Mouse (Mus musculus): ENCODE results near the gene Exoc6b. TPM values are rescaled to one million over a fixed set of nuclear protein-coding genes. Genes with fewer than 3 reads are reported as not detected.

Gene Exoc6b
- polyA plus RNA-seq, 1 experiment from 2014 or later = 63.9 TPM

DNA sequence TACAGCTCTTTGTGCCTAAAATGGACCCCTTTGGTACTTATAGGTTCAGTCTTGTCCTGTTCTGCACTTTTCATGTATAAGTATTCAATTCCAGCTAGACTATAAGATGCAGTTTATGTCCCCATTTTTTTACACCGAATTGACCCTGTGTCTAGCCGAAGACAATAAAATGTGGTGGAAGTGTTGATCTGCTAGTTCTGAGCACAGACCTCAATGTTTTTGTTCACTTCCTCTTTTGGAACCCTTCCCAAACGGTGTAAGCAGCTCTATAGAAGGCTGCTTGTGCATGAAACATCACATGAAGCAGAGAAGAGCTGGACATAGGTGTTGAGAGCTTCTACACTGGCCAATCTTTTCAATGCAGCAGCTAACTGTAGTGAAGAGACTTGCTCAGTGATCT, 327.1 kb downstream of the Exoc6b start:
- no peak overlapping the region for H3K4me2 ChIP-seq (ENCODE audit: low read depth, low read length)
- no peaks in the 10 kb centered on the region for H3K36me3 ChIP-seq (ENCODE audit: control insufficient read depth, insufficient read depth, low read length)
- no peak for ATAC-seq (ENCODE audit: low read depth)
- H3K4me3 ChIP-seq (ENCODE audit: low read depth, low read length) = no peak overlapping the region
- WGBS = 78% methylated on average over 3 of the region's 3 CpGs
- no peak overlapping the region for H3K27ac ChIP-seq (ENCODE audit: low read depth, low read length)
- H3K27me3 ChIP-seq (ENCODE audit: control insufficient read depth, insufficient read depth, low read length) = no peaks in the 10 kb centered on the region
- no peaks in the 10 kb centered on the region for H3K9me3 ChIP-seq (ENCODE audit: control insufficient read depth, low read length)
- H3K9ac ChIP-seq (replicated peaks; ENCODE audit: low read depth, low read length) = no peak overlapping the region
- no peaks in the 10 kb centered on the region for H3K4me1 ChIP-seq (ENCODE audit: control insufficient read depth, insufficient read depth, low read length)

DNA sequence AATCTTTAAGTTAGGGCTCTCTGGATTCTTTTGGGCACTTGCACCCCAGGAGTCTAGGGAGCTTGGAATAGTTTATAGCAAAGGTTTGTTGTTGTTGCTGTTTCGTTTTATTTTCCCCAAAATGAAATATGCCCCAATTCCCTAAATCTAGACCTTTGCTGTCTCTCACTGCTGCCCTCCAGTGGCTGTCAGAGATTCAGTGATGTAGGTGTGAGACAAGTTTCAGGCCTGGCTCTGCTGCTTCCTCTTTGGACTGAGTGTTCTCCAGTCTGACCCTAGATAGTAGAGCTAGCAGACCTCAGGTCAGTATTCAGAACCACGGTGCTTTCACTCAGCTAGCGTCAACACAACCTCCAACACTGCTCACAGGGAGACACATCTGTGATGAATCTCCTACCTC, 332.4 kb downstream of the Exoc6b start:
- no peak for ATAC-seq (ENCODE audit: low read depth)
- H3K9me3 ChIP-seq (ENCODE audit: control insufficient read depth, low read length) = no peaks in the 10 kb centered on the region
- no peak overlapping the region for H3K9ac ChIP-seq (replicated peaks; ENCODE audit: low read depth, low read length)
- 58% methylated on average over 3 of the region's 3 CpGs for WGBS
- H3K4me3 ChIP-seq (ENCODE audit: low read depth, low read length) = no peak overlapping the region
- H3K4me2 ChIP-seq (ENCODE audit: low read depth, low read length) = no peak overlapping the region
- no peaks in the 10 kb centered on the region for H3K36me3 ChIP-seq (ENCODE audit: control insufficient read depth, insufficient read depth, low read length)
- no peaks in the 10 kb centered on the region for H3K27me3 ChIP-seq (ENCODE audit: control insufficient read depth, insufficient read depth, low read length)
- H3K27ac ChIP-seq (ENCODE audit: low read depth, low read length) = no peak overlapping the region
- no peaks in the 10 kb centered on the region for H3K4me1 ChIP-seq (ENCODE audit: control insufficient read depth, insufficient read depth, low read length)

DNA sequence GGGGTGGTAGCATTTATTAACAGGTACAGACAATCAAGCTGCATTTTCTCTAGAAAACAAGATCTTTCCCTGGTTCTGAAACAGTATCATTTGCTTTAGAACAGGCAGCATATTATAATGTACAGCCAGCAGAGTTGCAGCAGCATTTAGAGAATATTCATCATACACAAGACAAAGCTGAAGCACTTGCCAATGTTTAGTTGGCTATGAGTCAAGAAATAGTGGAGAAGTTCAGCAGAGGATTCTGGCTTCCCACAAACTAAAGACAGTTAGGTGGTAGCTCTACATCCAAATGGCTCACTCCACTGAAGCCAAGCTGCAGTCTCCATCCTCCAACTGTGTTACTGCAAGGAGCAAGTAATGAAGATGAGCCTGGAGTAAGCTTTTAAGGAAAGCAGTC, 342.4 kb downstream of the Exoc6b start:
- H3K4me2 ChIP-seq (ENCODE audit: low read depth, low read length) = no peak overlapping the region
- no peaks in the 10 kb centered on the region for H3K4me1 ChIP-seq (ENCODE audit: control insufficient read depth, insufficient read depth, low read length)
- no peak overlapping the region for H3K4me3 ChIP-seq (ENCODE audit: low read depth, low read length)
- H3K9me3 ChIP-seq (ENCODE audit: control insufficient read depth, low read length) = no peaks in the 10 kb centered on the region
- no peaks in the 10 kb centered on the region for H3K27me3 ChIP-seq (ENCODE audit: control insufficient read depth, insufficient read depth, low read length)
- no peak for ATAC-seq (ENCODE audit: low read depth)
- H3K9ac ChIP-seq (replicated peaks; ENCODE audit: low read depth, low read length) = no peak overlapping the region
- no peak overlapping the region for H3K27ac ChIP-seq (ENCODE audit: low read depth, low read length)
- no peaks in the 10 kb centered on the region for H3K36me3 ChIP-seq (ENCODE audit: control insufficient read depth, insufficient read depth, low read length)

DNA sequence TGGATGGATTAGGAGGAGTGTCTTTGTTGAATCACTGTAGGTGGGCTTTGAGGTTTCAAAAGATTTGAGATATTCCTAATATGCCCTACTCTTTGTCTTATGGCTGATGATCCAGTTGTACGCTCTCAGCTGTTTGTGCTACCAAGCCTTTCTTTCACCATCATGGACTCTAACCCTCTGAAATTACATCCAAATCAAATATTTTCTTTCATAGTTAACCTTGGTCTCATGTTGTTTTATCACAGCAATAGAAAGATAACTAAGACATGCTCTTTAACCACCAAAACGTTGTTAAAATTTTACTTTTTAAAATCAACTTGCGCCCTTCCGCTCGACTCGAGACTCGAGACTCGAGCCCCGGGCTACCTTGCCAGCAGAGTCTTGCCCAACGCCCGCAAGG, 356.1 kb downstream of the Exoc6b start:
- Histone ChIP-seq H3K4me2 (ENCODE audit: low read depth, low read length) (no peak overlapping the region), H3K9ac (replicated peaks; ENCODE audit: low read depth, low read length) (no peak overlapping the region), H3K27me3 (ENCODE audit: control insufficient read depth, insufficient read depth, low read length) (no peaks in the 10 kb centered on the region), H3K4me3 (ENCODE audit: low read depth, low read length) (no peak overlapping the region), H3K9me3 (ENCODE audit: control insufficient read depth, low read length) (no peaks in the 10 kb centered on the region), H3K27ac (ENCODE audit: low read depth, low read length) (no peak overlapping the region), H3K4me1 (ENCODE audit: control insufficient read depth, insufficient read depth, low read length) (no peaks in the 10 kb centered on the region), H3K36me3 (ENCODE audit: control insufficient read depth, insufficient read depth, low read length) (no peaks in the 10 kb centered on the region)
- no peak for ATAC-seq (ENCODE audit: low read depth)
- WGBS = 87% methylated on average over 11 of the region's 11 CpGs

DNA sequence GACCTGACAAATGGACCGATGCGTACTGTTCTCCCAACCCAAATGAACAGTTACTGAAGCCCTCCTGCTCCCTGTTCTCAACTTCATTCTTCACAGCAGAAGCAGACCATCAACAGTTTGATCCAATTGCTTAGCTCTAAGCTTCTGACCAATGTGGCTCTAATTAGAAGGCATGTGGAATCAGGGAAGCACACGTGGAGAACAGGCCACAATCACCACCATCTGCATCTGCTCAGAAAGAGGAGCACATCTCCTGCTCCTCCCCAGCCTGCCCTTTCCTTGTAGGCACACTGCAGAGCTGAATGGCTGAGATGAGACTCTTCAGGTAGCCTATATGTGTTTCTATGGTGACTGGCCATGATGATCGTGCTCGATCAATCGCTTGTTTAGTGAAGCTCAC, 358.5 kb downstream of the Exoc6b start:
- ATAC-seq (ENCODE audit: low read depth) = no peak
- no peaks in the 10 kb centered on the region for H3K9me3 ChIP-seq (ENCODE audit: control insufficient read depth, low read length)
- WGBS = 87% methylated on average over 6 of the region's 6 CpGs

DNA sequence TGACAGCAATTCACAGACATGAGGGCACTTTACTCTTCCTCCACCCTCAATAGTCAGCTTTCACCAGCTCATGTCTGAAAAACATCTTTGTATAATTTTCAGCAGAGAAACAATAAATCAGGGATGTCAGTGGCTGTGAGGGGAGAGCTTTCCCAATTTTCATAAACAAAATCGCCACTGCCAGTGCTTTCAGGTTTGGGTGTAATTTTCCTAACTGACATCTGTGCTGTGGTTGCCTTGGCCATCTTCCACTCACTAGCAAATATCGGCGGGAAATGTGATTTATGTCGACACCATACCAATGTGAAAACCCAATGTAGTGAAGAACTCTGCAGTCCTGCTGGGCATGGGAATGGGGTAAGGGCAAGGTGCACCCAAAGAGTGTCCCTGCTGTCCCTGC, 360.7 kb downstream of the Exoc6b start:
- Histone ChIP-seq H3K9ac (replicated peaks; ENCODE audit: low read depth, low read length) (no peak overlapping the region), H3K4me2 (ENCODE audit: low read depth, low read length) (no peak overlapping the region), H3K36me3 (ENCODE audit: control insufficient read depth, insufficient read depth, low read length) (no peaks in the 10 kb centered on the region), H3K4me1 (ENCODE audit: control insufficient read depth, insufficient read depth, low read length) (no peaks in the 10 kb centered on the region), H3K4me3 (ENCODE audit: low read depth, low read length) (no peak overlapping the region), H3K27me3 (ENCODE audit: control insufficient read depth, insufficient read depth, low read length) (no peaks in the 10 kb centered on the region), H3K9me3 (ENCODE audit: control insufficient read depth, low read length) (no peaks in the 10 kb centered on the region), H3K27ac (ENCODE audit: low read depth, low read length) (no peak overlapping the region)
- WGBS = 62% methylated on average over 4 of the region's 4 CpGs
- no peak for ATAC-seq (ENCODE audit: low read depth)

More for the DNA sequence above, 358.5 kb downstream of the Exoc6b start:
- H3K4me3 ChIP-seq (ENCODE audit: low read depth, low read length) = no peak overlapping the region
- no peaks in the 10 kb centered on the region for H3K27me3 ChIP-seq (ENCODE audit: control insufficient read depth, insufficient read depth, low read length)
- H3K36me3 ChIP-seq (ENCODE audit: control insufficient read depth, insufficient read depth, low read length) = no peaks in the 10 kb centered on the region
- H3K27ac ChIP-seq (ENCODE audit: low read depth, low read length) = no peak overlapping the region
- no peaks in the 10 kb centered on the region for H3K4me1 ChIP-seq (ENCODE audit: control insufficient read depth, insufficient read depth, low read length)
- no peak overlapping the region for H3K9ac ChIP-seq (replicated peaks; ENCODE audit: low read depth, low read length)
- H3K4me2 ChIP-seq (ENCODE audit: low read depth, low read length) = no peak overlapping the region

DNA sequence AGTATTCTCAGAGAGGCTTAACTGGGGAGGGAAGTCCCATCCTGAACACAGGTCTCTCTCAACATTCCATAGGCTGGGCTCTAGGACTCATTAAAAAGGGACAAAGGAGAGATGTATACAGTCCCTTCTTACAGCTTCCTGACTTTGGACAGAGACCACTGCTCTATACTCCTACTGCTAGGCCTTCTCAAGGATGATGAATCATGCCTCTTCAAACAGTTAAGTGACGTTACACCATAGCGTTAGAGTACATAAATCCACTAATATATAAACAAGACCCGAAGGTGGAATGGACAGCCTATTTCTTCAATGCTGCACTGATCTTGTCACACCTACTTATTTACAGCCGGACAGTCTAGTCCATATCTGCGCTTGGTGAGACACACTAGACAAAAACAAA, 369.7 kb downstream of the Exoc6b start:
- no peak overlapping the region for H3K4me3 ChIP-seq (ENCODE audit: low read depth, low read length)
- no peak overlapping the region for H3K9ac ChIP-seq (replicated peaks; ENCODE audit: low read depth, low read length)
- H3K27ac ChIP-seq (ENCODE audit: low read depth, low read length) = no peak overlapping the region
- no peak for ATAC-seq (ENCODE audit: low read depth)
- H3K4me1 ChIP-seq (ENCODE audit: control insufficient read depth, insufficient read depth, low read length) = 0 out of 2 replicates have a peak, but pooled peaks cover 4% of the 10 kb centered on the region
- no peaks in the 10 kb centered on the region for H3K27me3 ChIP-seq (ENCODE audit: control insufficient read depth, insufficient read depth, low read length)
- no peaks in the 10 kb centered on the region for H3K9me3 ChIP-seq (ENCODE audit: control insufficient read depth, low read length)
- 53% methylated on average over 5 of the region's 5 CpGs for WGBS
- no peak overlapping the region for H3K4me2 ChIP-seq (ENCODE audit: low read depth, low read length)
- no peaks in the 10 kb centered on the region for H3K36me3 ChIP-seq (ENCODE audit: control insufficient read depth, insufficient read depth, low read length)

DNA sequence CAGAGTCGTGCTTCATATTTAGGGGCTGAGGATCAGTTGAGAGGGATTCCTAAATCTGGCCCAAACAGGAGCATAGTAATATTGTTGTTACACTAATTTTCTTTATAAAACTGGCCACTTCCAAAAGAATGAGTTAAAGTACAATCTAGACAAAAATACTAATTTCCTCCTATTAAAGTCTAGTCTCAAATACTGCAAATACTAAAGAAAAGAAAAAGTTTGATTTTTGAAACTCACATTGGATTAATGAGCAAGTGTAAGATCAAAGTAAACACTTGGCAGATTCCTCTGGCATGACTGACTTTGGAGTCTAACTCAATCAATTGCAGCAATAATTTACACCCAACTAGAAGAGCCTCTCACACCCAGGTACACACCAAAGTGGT, 371.0 kb downstream of the Exoc6b start:
- no peak overlapping the region for H3K27ac ChIP-seq (ENCODE audit: low read depth, low read length)
- no peaks in the 10 kb centered on the region for H3K9me3 ChIP-seq (ENCODE audit: control insufficient read depth, low read length)
- no peak overlapping the region for H3K9ac ChIP-seq (replicated peaks; ENCODE audit: low read depth, low read length)
- 72% methylated on average over 1 of the region's 1 CpGs for WGBS
- H3K27me3 ChIP-seq (ENCODE audit: control insufficient read depth, insufficient read depth, low read length) = no peaks in the 10 kb centered on the region
- H3K4me2 ChIP-seq (ENCODE audit: low read depth, low read length) = no peak overlapping the region
- no peak for ATAC-seq (ENCODE audit: low read depth)
- no peak overlapping the region for H3K4me3 ChIP-seq (ENCODE audit: low read depth, low read length)
- H3K4me1 ChIP-seq (ENCODE audit: control insufficient read depth, insufficient read depth, low read length) = 0 out of 2 replicates have a peak, but pooled peaks cover 4% of the 10 kb centered on the region
- no peaks in the 10 kb centered on the region for H3K36me3 ChIP-seq (ENCODE audit: control insufficient read depth, insufficient read depth, low read length)

DNA sequence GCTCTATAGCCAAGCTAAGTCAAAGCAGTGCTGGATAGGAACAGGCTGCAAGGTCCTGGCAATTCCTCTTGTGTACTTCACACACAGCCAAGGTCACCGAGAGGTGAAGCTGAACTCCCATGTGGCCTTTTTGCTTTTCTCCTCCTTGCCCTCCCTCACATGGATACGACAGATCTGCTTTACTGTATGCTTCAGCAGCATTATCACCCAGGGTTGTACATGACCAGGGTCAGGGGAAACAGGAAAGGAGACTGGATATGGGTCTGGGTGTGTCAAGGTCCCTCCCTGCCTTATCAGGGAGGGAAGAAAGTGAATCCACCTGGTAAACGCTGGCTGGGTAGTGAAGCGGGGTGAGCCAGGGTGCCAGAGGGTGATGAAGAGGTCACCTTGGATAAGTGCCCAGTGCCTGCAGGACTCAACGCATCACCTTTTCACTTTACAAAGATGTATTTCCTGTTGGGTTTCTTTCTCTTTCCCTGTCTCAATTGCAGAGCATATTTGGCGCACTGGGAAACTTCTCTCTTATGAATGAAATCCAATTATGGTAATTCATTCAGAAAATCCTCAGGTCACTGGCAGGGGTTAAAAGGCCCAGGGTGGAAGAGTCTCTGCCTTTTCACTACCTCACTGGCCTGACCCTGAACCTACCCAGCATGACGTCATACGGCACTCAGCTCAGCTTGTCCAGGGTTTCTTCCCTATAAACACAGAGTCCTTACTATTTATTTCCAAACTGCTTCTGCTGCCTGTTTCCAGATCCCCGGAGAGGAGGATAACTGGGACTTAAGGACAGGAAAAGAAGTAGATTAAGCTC, 371.6 kb downstream of the Exoc6b start:
- H3K4me2 ChIP-seq (ENCODE audit: low read depth, low read length) = no peak overlapping the region
- H3K9me3 ChIP-seq (ENCODE audit: control insufficient read depth, low read length) = no peaks in the 10 kb centered on the region
- no peak overlapping the region for H3K4me3 ChIP-seq (ENCODE audit: low read depth, low read length)
- H3K27ac ChIP-seq (ENCODE audit: low read depth, low read length) = no peak overlapping the region
- H3K9ac ChIP-seq (replicated peaks; ENCODE audit: low read depth, low read length) = no peak overlapping the region
- H3K36me3 ChIP-seq (ENCODE audit: control insufficient read depth, insufficient read depth, low read length) = no peaks in the 10 kb centered on the region
- no peaks in the 10 kb centered on the region for H3K27me3 ChIP-seq (ENCODE audit: control insufficient read depth, insufficient read depth, low read length)
- 38% methylated on average over 9 of the region's 9 CpGs for WGBS
- no peak for ATAC-seq (ENCODE audit: low read depth)
- 0 out of 2 replicates have a peak, but pooled peaks cover 4% of the 10 kb centered on the region for H3K4me1 ChIP-seq (ENCODE audit: control insufficient read depth, insufficient read depth, low read length)

Data from neural tube, embryonic 14.5 days (tissue).